Mouse (Mus musculus) embryonic fibroblast, embryonic 13.5 days (primary cell): Measurements from ENCODE around the gene Ptch2.

ENCODE experiments used
- CTCF ChIP-seq: IDR thresholded peaks from 2 replicates; pipeline ENCODE4 v1.5.1; 2011; ENCODE audit warnings: mild to moderate bottlenecking, control low read depth, low read length, moderate library complexity, borderline replicate concordance; ENCODE audit not compliant: insufficient read depth
- POLR2A ChIP-seq: IDR thresholded peaks from 2 replicates; pipeline ENCODE4 v1.6.1; 2011; ENCODE audit warnings: low read depth, mild to moderate bottlenecking, control low read depth, low read length, moderate library complexity

GRCm38 (mm10) chr4:117145248-117145647, 49.4 kb downstream of the Ptch2 start:
- no peak for TF ChIP-seq CTCF
- no peak for TF ChIP-seq POLR2A
